Comparison of ENCODE assay signal across 13 mouse cellular contexts in the genomic region with DNA sequence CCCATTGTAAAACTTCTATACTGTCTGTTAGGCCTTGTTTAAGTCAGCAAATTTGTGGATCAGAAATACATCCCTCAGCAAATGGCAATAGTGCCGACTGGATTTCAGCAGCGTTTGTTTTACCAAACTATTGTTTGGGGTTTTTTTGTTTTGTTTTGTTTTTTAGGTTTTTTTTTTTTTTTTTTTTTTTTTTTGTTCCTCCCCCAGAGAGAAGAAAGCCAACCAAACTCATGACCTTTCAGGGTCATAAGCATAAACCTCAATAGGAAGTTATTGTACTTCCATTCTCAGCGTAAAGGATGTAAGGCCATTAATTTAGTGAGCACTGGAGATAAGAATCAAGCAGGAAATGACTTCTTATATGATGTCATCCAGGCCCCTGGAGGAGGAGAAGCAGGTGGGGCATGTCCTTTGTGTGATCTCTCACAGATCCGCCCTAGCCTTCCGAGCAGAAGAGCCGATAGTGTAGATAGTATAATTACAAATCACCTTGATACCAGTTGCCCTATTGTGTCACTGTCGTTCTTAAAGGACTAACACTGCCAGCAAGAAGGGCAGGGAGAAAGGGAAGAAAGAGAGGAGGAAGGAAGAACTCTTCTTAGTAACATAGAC. TPM values are rescaled to one million over a fixed set of nuclear protein-coding genes. Genes with fewer than 3 reads are reported as not detected.
DNase-seq lines count a peak whose midpoint lies in the region; ATAC-seq and TF ChIP-seq lines count a peak whose summit lies in the region.
"Had no signal": no experiment of that assay in that cellular context is flagged by ENCODE, and none has a peak within 500 bp of the region (broad histone marks: within the 10 kb centered on the region; RNA-seq: fewer than 3 reads in every experiment).

No protein-coding gene starts in this region.

- peak overlapping the region; percentile 51 for H3K27ac ChIP-seq in kidney, postnatal 0 days
- H3K27ac ChIP-seq in thymus, adult 2 months (ENCODE audit: control insufficient read depth, insufficient read depth, low read length) = no peak overlapping the region
- H3K27ac ChIP-seq in forebrain, embryonic 10.5 days = no peak overlapping the region
- H3K27ac ChIP-seq: neural tube, embryonic 12.5 days had no signal

- H3K4me1 ChIP-seq in kidney, postnatal 0 days (replicated peaks; ENCODE audit: insufficient read depth, low read length) = peaks cover 10% of the 10 kb centered on the region
- H3K4me1 ChIP-seq in thymus, adult 2 months (replicated peaks; ENCODE audit: control insufficient read depth, insufficient read depth, low read length) = peaks cover 10% of the 10 kb centered on the region
- no peaks in the 10 kb centered on the region for H3K4me1 ChIP-seq in forebrain, embryonic 10.5 days
- H3K4me1 ChIP-seq: neural tube, embryonic 12.5 days had no signal

- DNase-seq in kidney, postnatal 0 days (ENCODE audit: low spot score) = peak; percentile 78
- DNase-seq in kidney, adult 11 months = no peak
- DNase-seq in CD8-positive naive resting alpha-beta T cell, adult 2 months (ENCODE audit: low read depth in 2 of 2, low spot score in 2 of 2) = peak; percentile 60 to 68
- peak; percentile 94 for DNase-seq in induced T-regulatory cell, adult 2 months (ENCODE audit: low read depth)
- DNase-seq in thymus, adult 2 months = peak; percentile 33
- DNase-seq in gastrocnemius, postnatal 10 days = no peak
- DNase-seq in layer of hippocampus, adult 9-10 months (ENCODE audit: low spot score) = no peak
- DNase-seq in forebrain, embryonic 10.5 days (ENCODE audit: extremely low spot score, low spot score) = no peak
- DNase-seq: cerebellum, postnatal 14 days; lung, embryonic 14.5 days; right cerebral cortex, postnatal 14 days had no signal

- no peaks in the 10 kb centered on the region for H3K9me3 ChIP-seq in kidney, postnatal 0 days (replicated peaks; ENCODE audit: low read length)
- no peaks in the 10 kb centered on the region for H3K9me3 ChIP-seq in forebrain, embryonic 10.5 days
- H3K9me3 ChIP-seq: neural tube, embryonic 12.5 days had no signal

- no peaks in the 10 kb centered on the region for H3K27me3 ChIP-seq in kidney, postnatal 0 days (ENCODE audit: insufficient read depth, low read length)
- H3K27me3 ChIP-seq in thymus, adult 2 months (ENCODE audit: control insufficient read depth, insufficient read depth, low read length) = no peaks in the 10 kb centered on the region
- H3K27me3 ChIP-seq in forebrain, embryonic 10.5 days (ENCODE audit: poor library complexity, severe bottlenecking) = no peaks in the 10 kb centered on the region
- H3K27me3 ChIP-seq: neural tube, embryonic 12.5 days had no signal

- H3K9ac ChIP-seq in kidney, postnatal 0 days (ENCODE audit: low read depth, low read length) = no peak overlapping the region
- H3K9ac ChIP-seq: lung, embryonic 14.5 days; neural tube, embryonic 12.5 days had no signal

- peak; percentile 41; the same call in 1 of the 2 replicates for ATAC-seq in kidney, postnatal 0 days (replicated peaks; ENCODE audit: low FRiP score, low read depth)

- WGBS in kidney, postnatal 0 days = 17% methylated on average over 7 of the region's 7 CpGs
- 9% methylated on average over 7 of the region's 7 CpGs for WGBS in thymus, adult 2 months
- WGBS in forebrain, embryonic 10.5 days = 69% methylated on average over 7 of the region's 7 CpGs

- TF ChIP-seq CTCF in kidney, postnatal 0 days (IDR thresholded peaks at IDR 0.05; ENCODE audit: low read depth) = no peak
- no peak for TF ChIP-seq CTCF in thymus, adult 2 months (IDR thresholded peaks at IDR 0.05; ENCODE audit: borderline replicate concordance, control insufficient read depth, extremely low read depth, insufficient read depth, low read length, poor library complexity)

- no peak overlapping the region for H3K4me2 ChIP-seq in kidney, postnatal 0 days (ENCODE audit: low read length)
- H3K4me2 ChIP-seq: lung, embryonic 14.5 days; neural tube, embryonic 12.5 days had no signal

- H3K36me3 ChIP-seq in kidney, postnatal 0 days (ENCODE audit: insufficient read depth, low read length) = no peaks in the 10 kb centered on the region
- no peaks in the 10 kb centered on the region for H3K36me3 ChIP-seq in thymus, adult 2 months (ENCODE audit: control insufficient read depth, insufficient read depth, low read length)
- no peaks in the 10 kb centered on the region for H3K36me3 ChIP-seq in forebrain, embryonic 10.5 days (replicated peaks)
- H3K36me3 ChIP-seq: neural tube, embryonic 12.5 days had no signal

- no peak for TF ChIP-seq POLR2A in thymus, adult 2 months (IDR thresholded peaks at IDR 0.05; ENCODE audit: control insufficient read depth, extremely low read depth, insufficient read depth, low read length, poor library complexity)

- no peak overlapping the region for H3K4me3 ChIP-seq in kidney, postnatal 0 days (replicated peaks; ENCODE audit: low read depth, low read length)
- H3K4me3 ChIP-seq in thymus, adult 2 months (ENCODE audit: control insufficient read depth, insufficient read depth, low read length) = no peak overlapping the region
- H3K4me3 ChIP-seq in forebrain, embryonic 10.5 days = no peak overlapping the region
- H3K4me3 ChIP-seq: erythroblast, embryonic 14.5 days; neural tube, embryonic 12.5 days had no signal

RNA-seq across cellular contexts. Expression of a gene that starts 38.5 kb away (rescaled TPM):
- polyA plus RNA-seq in kidney, postnatal 0 days (2015; fragmentation: Nextera tagmentation; extraction: Ambion mirVana) = 31.2 and 34.8 TPM in 2 replicates
- polyA plus RNA-seq in thymus, adult 2 months (2012; rRNA removed) = 15.6 and 21.0 TPM in 2 replicates
- total RNA-seq in gastrocnemius, postnatal 10 days (2021) = 10 to 100 TPM; 20.1 to 25.7 TPM
- polyA plus RNA-seq in forebrain, embryonic 10.5 days (2016; fragmentation: Nextera tagmentation; extraction: Ambion mirVana) = 11.2 and 11.5 TPM in 2 replicates

Comparison
In these comparisons a context has a peak if more than half of its experiments do, and no peak if none do; other contexts are left out.
1. DNase-seq: peak in kidney, postnatal 0 days (single experiment), CD8-positive naive resting alpha-beta T cell, adult 2 months (2 of 2), induced T-regulatory cell, adult 2 months (single experiment) and thymus, adult 2 months (single experiment); none in kidney, adult 11 months (single experiment), gastrocnemius, postnatal 10 days (single experiment), layer of hippocampus, adult 9-10 months (single experiment) and forebrain, embryonic 10.5 days (single experiment).